ENCODE assay signal across 11 mouse cellular contexts in genomic region chr1:19973364-19973763, GRCm38 (mm10).
DNase-seq lines count a peak whose midpoint lies in the region; ATAC-seq and TF ChIP-seq lines count a peak whose summit lies in the region.
"Had no signal": no experiment of that assay in that cellular context is flagged by ENCODE, and none has a peak within 500 bp of the region (broad histone marks: within the 10 kb centered on the region; RNA-seq: fewer than 3 reads in every experiment).

No protein-coding gene starts in this region.

- H3K4me2 ChIP-seq in kidney, embryonic 14.5 days (replicated peaks; ENCODE audit: low read depth, low read length): no peak overlapping the region
- H3K4me2 ChIP-seq in hindbrain, embryonic 13.5 days: no peak overlapping the region
- no peak overlapping the region for H3K4me2 ChIP-seq in neural tube, embryonic 12.5 days (replicated peaks)
- H3K4me2 ChIP-seq: liver, embryonic 15.5 days had no signal

- no peaks in the 10 kb centered on the region for H3K27me3 ChIP-seq in kidney, embryonic 14.5 days (ENCODE audit: control insufficient read depth, insufficient read depth, low read length)
- 0 out of 2 replicates have a peak, but pooled peaks cover 3% of the 10 kb centered on the region for H3K27me3 ChIP-seq in hindbrain, embryonic 13.5 days
- H3K27me3 ChIP-seq in neural tube, embryonic 12.5 days (replicated peaks): no peaks in the 10 kb centered on the region
- H3K27me3 ChIP-seq: liver, embryonic 15.5 days had no signal

- H3K4me1 ChIP-seq in kidney, embryonic 14.5 days (ENCODE audit: control insufficient read depth, insufficient read depth, low read length): no peaks in the 10 kb centered on the region
- no peaks in the 10 kb centered on the region for H3K4me1 ChIP-seq in hindbrain, embryonic 13.5 days (replicated peaks)
- H3K4me1 ChIP-seq in neural tube, embryonic 12.5 days: peaks cover 8% of the 10 kb centered on the region
- H3K4me1 ChIP-seq in lung, adult 2 months (ENCODE audit: control insufficient read depth, insufficient read depth, low read length): no peaks in the 10 kb centered on the region
- H3K4me1 ChIP-seq: heart, embryonic 10.5 days; liver, embryonic 15.5 days had no signal

- ATAC-seq in kidney, embryonic 14.5 days (ENCODE audit: low FRiP score, low TSS enrichment): 0 out of 2 replicates have a peak, but pooled peaks have one; percentile 60
- ATAC-seq in hindbrain, embryonic 13.5 days (ENCODE audit: low FRiP score): peak; percentile 85
- peak; percentile 76 for ATAC-seq in neural tube, embryonic 12.5 days (ENCODE audit: low FRiP score, low read depth)

- H3K4me3 ChIP-seq in kidney, embryonic 14.5 days (ENCODE audit: low read length): no peak overlapping the region
- no peak overlapping the region for H3K4me3 ChIP-seq in hindbrain, embryonic 13.5 days
- H3K4me3 ChIP-seq in neural tube, embryonic 12.5 days: no peak overlapping the region
- no peak overlapping the region for H3K4me3 ChIP-seq in lung, adult 2 months (replicated peaks; ENCODE audit: extremely low read depth, low read depth, low read length)
- H3K4me3 ChIP-seq: erythroblast, embryonic 14.5 days; heart, embryonic 10.5 days; liver, embryonic 15.5 days had no signal

- TF ChIP-seq CTCF in brain, embryonic 14.5 days (IDR thresholded peaks at IDR 0.05; ENCODE audit: borderline replicate concordance, extremely low read depth, insufficient read depth, insufficient read length): no peak
- TF ChIP-seq CTCF in lung, adult 2 months (IDR thresholded peaks at IDR 0.05; ENCODE audit: insufficient read depth, low read length): no peak

- H3K9ac ChIP-seq in kidney, embryonic 14.5 days (ENCODE audit: low read depth, low read length): no peak overlapping the region
- H3K9ac ChIP-seq in hindbrain, embryonic 13.5 days: no peak overlapping the region
- no peak overlapping the region for H3K9ac ChIP-seq in neural tube, embryonic 12.5 days
- H3K9ac ChIP-seq: liver, embryonic 15.5 days had no signal

- no peaks in the 10 kb centered on the region for H3K9me3 ChIP-seq in kidney, embryonic 14.5 days (ENCODE audit: control insufficient read depth, low read length)
- no peaks in the 10 kb centered on the region for H3K9me3 ChIP-seq in hindbrain, embryonic 13.5 days
- no peaks in the 10 kb centered on the region for H3K9me3 ChIP-seq in neural tube, embryonic 12.5 days
- H3K9me3 ChIP-seq: heart, embryonic 10.5 days; liver, embryonic 15.5 days had no signal

- DNase-seq in kidney, postnatal 25 days: no peak
- peak; percentile 77 for DNase-seq in brain, embryonic 14.5 days (ENCODE audit: low read depth)
- DNase-seq in adrenal gland, adult 2 months: no peak
- DNase-seq in lung, adult 2 months: no peak
- DNase-seq: spleen, adult 18-20 months had no signal

- 61% methylated on average over 4 of the region's 4 CpGs for WGBS in kidney, embryonic 14.5 days
- WGBS in hindbrain, embryonic 13.5 days: 38% methylated on average over 4 of the region's 4 CpGs
- WGBS in neural tube, embryonic 12.5 days: 34% methylated on average over 4 of the region's 4 CpGs
- 63% methylated on average over 4 of the region's 4 CpGs for WGBS in lung, adult 2 months

- no peak overlapping the region for H3K27ac ChIP-seq in kidney, embryonic 14.5 days (ENCODE audit: low read depth, low read length)
- no peak overlapping the region for H3K27ac ChIP-seq in hindbrain, embryonic 13.5 days
- no peak overlapping the region for H3K27ac ChIP-seq in neural tube, embryonic 12.5 days
- H3K27ac ChIP-seq: heart, embryonic 10.5 days; liver, embryonic 15.5 days had no signal

- no peaks in the 10 kb centered on the region for H3K36me3 ChIP-seq in kidney, embryonic 14.5 days (ENCODE audit: control insufficient read depth, insufficient read depth, low read length)
- no peaks in the 10 kb centered on the region for H3K36me3 ChIP-seq in hindbrain, embryonic 13.5 days
- no peaks in the 10 kb centered on the region for H3K36me3 ChIP-seq in neural tube, embryonic 12.5 days
- H3K36me3 ChIP-seq: heart, embryonic 10.5 days; liver, embryonic 15.5 days had no signal

- TF ChIP-seq POLR2A in brain, embryonic 14.5 days (IDR thresholded peaks at IDR 0.05; ENCODE audit: borderline replicate concordance, extremely low read depth, insufficient read depth, insufficient read length, poor library complexity, severe bottlenecking): no peak
- no peak for TF ChIP-seq POLR2A in lung, adult 2 months (IDR thresholded peaks at IDR 0.05; ENCODE audit: borderline replicate concordance, extremely low read depth, low read depth, low read length)
